Mouse (Mus musculus): ENCODE data around the gene Mrpl19.

The Mrpl19 gene

DNA sequence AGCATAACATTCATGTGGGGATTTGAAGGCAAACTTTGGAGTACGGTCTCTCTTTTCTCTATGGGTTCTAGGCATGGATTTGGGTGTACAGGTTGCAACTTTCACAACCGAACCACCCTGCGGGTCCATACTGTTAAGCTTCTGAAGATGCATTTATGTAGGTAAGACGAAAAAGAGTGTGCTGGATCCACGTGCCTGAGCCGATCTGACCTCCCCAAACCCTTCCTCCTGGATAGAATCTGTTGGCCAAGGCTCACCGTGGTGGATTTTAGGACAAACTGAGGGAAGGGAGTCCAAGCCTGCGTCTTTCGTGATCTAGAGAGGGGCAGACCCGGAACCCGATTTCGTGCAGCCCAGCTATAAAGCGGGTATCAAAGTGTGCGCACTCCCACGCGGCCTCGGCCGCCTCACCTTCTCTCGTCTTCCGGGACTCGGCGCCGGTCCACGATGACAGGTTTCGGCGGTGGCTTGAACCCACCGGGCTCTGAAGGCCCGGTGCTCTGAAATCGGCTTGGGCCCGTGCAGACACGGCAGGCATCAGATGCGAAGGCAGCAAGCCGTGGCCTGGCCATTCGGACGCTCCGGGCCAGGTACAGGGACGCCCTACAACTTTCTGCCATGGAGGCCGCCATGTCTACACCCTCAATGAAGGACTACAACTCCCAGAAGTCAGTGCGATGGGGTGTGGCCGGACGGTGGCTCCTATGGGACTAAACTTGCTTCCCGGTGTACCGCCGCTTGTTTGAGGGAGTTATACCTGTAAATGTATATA, at the start of gene Mrpl19:
Gene Mrpl19, minus strand, starts transcription at position 663 of the 772 bp plus-strand sequence.
- peak; percentile 82 to 95 for DNase-seq (ENCODE audit: low spot score in 2 of 2)

DNA sequence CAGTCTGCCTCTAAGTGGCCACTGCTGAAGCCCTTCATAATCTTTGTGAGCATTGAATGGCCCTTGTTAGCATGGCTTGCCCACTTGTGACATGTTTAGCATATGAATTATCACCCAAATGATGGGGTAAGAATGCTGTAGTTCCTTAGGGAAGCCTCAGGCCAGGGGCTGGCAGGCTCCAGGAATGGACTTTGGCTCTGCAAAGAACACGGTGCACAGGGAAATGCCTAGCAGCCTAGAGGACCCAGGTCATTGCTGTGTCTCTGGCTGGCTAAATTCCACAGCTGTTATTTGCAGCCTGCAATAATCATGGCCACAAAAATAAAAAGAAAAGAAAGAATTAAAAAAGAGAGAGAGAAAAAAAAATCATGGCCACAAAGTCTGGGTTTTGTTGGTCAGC, 46.6 kb upstream of the Mrpl19 start:
- DNase-seq (ENCODE audit: low spot score in 2 of 2) = no peak

DNA sequence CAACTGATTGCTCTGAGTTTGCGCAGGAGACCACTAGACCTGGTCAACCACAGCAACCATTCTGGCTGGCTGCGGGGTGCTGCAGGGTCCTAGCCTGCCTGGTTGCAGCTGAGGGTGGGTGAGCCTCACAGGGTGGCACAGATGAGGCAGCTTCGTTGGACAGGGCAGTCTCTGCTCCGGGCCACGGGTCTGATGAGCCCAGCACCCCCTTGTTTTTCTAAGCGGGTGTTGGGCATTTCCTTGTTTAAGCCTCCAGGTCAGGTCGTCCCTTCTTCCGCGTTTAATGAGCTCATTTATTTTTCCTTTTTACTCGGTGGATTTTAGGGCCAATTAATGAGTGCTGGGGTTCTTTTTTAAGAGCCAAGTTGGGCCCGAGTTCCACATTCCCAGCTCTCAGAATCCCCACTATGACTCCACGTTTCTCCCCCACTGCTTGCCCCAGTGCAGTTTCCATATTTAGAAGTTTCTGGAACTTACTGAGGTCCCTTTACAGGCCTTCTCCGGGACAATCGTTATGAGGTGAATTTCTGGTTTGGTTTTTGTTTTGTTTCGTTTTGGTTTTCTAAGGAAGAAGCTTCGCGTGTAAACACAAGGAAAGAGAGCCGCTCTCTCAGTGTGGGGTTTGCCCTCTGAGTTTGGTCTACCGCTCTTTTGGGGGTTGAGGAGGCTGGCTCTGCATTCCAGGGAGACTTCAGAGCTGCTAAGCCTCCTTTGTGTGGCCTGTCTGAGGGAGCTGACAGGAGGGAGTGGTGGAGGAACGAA, 24.5 kb upstream of the Mrpl19 start:
- no peak for DNase-seq (ENCODE audit: low spot score in 2 of 2)

GRCm38 (mm10) chr6:81988341-81988740, 22.6 kb upstream of the Mrpl19 start:
- DNase-seq (ENCODE audit: low spot score in 2 of 2) = no peak

DNA sequence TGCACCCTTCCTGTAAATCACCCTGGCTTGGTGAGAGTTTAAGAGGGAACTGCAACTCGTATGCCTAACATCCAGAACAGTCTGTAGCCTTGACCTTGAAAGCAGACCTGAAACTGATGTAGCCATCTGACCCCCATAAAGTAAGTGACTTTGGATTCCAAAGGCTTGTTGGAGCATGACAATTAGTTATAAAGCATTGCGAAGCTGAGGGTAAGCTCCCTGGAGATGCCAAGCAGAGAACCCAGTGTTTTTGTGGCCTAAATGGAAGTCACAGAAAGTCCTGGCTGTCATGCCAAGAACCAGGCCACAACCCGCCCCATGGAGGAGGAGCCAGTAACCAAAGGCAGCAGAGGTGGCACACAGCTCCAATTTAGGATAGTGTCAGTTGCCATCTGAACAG, 21.8 kb upstream of the Mrpl19 start:
- peak in 1 of 2 experiments; percentile 50 for DNase-seq (ENCODE audit: low spot score in 2 of 2)

DNA sequence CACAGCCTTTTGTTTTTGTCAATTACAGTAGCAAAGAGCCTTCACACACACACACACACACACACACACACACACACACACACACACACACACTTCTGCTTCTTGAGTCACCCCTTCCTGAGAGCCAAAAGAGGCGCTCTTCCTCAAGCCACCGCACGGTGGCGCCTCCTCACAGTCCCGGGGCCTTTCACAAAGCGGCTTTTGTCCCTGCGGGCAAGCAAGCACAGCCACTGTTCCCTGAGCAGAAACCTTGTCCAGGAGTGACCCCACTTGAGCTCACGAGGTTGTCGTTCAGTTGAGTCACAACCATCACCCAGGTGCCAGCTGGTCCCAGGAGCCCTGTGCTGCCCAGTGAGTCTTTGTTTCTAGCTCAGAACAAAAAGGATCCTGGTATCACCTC, 21.3 kb upstream of the Mrpl19 start:
- DNase-seq (ENCODE audit: low spot score in 2 of 2) = peak in 1 of 2 experiments; percentile 82

DNA sequence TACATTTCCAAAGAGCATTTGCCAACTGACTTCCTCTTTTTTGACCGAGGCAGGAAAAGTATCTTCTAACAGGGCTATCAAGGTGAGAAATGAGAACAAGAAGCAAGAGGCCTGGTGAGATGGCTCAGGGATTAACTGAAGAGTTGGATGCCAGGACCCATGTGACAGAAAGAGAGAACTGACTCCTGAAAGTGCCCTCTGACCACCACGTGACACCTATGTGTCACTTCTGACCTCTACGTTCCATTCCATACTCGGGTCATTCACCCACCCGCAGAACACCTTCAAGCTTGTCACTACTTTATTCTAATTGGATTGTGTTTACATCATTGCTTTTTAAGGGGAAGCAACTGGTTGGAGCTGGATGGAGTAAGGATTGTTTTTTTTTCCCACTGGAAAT, 20.8 kb upstream of the Mrpl19 start:
- no peak for DNase-seq (ENCODE audit: low spot score in 2 of 2)

DNA sequence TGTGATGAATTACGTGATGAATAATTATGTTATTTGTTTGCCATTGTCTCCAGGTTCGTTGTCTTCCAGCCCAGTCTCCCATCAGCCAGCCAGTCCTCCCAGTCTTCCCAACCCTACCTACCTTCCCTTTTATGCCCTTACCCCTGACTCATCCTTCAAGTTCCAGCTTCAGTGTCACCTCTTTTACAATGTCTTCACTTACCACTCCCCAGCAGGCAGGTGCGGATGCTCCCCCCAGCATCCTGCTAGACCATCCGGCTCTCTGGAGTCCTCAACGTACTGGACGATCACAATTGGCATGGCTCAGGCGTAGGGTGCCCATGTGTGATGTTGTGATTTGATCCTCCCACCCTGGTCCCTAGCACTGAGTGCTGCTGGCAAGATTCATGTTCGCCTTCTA, 20.4 kb upstream of the Mrpl19 start:
- no peak for DNase-seq (ENCODE audit: low spot score in 2 of 2)

- DNase-seq (ENCODE audit: low spot score in 2 of 2) = peak in 1 of 2 experiments; percentile 0
Observed at GRCm38 (mm10) chr6:81979286-81979685, 13.5 kb upstream of the Mrpl19 start.

DNA sequence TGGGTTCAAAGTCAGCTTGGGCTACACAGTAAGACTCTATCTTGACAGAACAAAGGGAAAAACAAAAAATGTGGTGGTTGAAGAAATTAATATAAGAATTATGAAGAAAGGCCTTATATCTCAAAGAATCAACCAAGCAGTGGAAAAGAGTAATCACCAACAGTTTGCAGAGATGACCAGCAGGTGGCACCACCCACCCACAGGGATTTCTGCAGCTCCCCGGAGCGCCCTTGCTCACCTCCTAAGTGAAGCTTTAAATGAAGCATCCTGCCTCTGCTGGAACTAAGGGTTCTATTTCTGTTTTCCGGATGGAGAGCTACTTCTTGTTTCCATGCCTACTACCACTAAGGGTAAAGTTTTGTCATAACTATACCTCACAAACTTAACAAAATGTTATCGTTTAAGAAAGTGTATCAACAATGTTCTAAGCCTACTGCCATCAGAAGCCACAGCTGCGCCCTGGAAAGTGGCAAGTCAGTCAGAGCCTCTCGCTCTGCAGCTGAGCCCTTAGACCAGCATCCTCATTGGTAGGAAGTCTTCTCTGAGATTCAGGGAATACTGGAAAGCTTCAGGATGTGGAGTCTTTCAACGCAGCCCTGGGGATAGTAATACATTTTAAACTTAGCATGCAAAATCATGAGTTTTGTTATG, 10.3 kb upstream of the Mrpl19 start:
- DNase-seq (ENCODE audit: low spot score in 2 of 2) = peak in 1 of 2 experiments; percentile 81

GRCm38 (mm10) chr6:81972595-81972994, 6.8 kb upstream of the Mrpl19 start:
- no peak for DNase-seq (ENCODE audit: low spot score in 2 of 2)

- no peak for DNase-seq (ENCODE audit: low spot score in 2 of 2)
Observed at GRCm38 (mm10) chr6:81971196-81971595, 5.4 kb upstream of the Mrpl19 start.

- DNase-seq (ENCODE audit: low spot score in 2 of 2) = no peak
Observed at GRCm38 (mm10) chr6:81966068-81966544, 348 bp upstream of the Mrpl19 start.

- no peak for DNase-seq (ENCODE audit: low spot score in 2 of 2)
Observed at GRCm38 (mm10) chr6:81960284-81960683, 5.5 kb downstream of the Mrpl19 start.

- no peak for DNase-seq (ENCODE audit: low spot score in 2 of 2)
Observed at GRCm38 (mm10) chr6:81959866-81960265, 5.9 kb downstream of the Mrpl19 start.

- DNase-seq (ENCODE audit: low spot score in 2 of 2) = no peak
Observed at GRCm38 (mm10) chr6:81957992-81958391, 7.8 kb downstream of the Mrpl19 start.

DNA sequence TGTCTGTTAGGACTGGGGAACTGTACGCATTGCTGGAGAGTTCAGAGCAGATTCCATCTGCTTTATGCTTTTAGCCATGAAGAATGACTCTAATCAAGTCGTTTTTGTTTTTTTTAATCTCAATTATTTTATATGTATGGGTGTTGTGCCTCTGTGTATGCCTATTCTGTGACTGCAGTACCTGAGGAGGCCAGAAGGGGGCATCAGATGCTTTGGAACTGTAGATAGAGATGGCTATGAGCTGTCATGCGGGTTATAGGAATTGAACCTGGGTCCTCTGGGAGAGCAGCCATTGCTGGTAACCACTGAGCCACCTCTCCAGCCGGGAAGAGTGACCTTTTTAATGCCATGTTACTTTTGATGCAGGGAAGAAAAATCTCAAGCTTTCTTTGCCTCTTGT, 9.4 kb downstream of the Mrpl19 start:
- DNase-seq (ENCODE audit: low spot score in 2 of 2) = no peak

DNA sequence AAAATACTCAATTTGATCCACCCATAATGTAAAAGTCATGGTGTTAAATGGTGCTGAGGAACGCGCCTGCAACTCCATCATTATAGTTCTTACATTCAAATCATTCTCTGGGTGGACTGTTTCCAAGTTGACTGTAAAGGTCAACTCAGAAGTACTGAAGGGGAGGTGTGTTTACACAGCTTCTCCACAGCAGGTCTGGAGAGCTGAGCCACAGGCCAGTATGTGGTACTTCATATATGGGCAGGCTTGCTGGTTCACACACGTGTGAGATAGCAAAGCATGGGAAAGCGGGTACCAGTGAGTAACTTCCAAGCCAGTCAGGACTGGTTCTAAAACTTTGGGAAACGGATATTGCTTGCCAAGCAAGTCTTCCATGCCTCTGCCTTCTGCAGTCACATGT, 10.6 kb downstream of the Mrpl19 start:
- DNase-seq (ENCODE audit: low spot score in 2 of 2) = no peak

GRCm38 (mm10) chr6:81946906-81947305, 18.9 kb downstream of the Mrpl19 start:
- DNase-seq (ENCODE audit: low spot score in 2 of 2) = no peak

DNA sequence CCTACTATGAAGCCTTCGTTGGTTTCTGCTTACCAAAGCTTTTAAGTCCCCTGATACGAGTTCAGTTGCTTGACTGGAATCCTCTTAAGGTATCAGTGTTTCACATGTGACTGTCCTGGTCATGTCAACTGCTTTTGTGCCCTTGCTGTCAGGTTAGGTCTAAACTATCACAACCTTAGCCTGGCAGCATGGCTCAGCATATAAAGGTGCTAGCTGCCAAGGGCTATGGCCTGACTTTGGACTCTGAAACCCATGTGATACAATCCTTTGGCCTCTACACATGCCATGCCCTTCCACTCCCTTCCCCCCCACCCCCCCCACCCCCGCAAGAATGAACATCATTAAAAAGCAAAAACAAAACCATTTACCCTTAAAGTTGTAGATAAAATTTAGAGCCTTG, 21.3 kb downstream of the Mrpl19 start:
- no peak for DNase-seq (ENCODE audit: low spot score in 2 of 2)

DNA sequence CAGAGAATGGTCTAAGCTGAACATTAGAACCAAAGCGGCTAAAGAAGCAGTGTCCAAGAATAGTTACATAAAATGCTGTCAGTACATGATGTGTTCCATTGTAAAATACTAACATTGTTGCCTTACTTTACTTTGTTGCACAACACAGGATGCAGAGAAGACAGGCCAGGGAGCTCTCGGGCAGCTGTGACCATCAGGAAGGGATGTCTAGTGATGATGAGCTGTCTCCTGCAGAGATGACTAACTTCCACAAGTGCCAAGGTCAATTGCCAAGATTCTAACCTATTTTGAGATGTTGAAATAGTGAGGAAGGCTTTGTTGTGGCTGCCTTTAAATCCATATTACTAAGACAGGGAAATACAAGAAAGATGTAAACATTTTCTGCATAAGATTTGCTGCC, 22.5 kb downstream of the Mrpl19 start:
- no peak for DNase-seq (ENCODE audit: low spot score in 2 of 2)

GRCm38 (mm10) chr6:81941718-81942117, 24.0 kb downstream of the Mrpl19 start:
- DNase-seq (ENCODE audit: low spot score in 2 of 2) = no peak
